Mouse (Mus musculus): ENCODE results near the gene Srpr.

Srpr gene

DNA sequence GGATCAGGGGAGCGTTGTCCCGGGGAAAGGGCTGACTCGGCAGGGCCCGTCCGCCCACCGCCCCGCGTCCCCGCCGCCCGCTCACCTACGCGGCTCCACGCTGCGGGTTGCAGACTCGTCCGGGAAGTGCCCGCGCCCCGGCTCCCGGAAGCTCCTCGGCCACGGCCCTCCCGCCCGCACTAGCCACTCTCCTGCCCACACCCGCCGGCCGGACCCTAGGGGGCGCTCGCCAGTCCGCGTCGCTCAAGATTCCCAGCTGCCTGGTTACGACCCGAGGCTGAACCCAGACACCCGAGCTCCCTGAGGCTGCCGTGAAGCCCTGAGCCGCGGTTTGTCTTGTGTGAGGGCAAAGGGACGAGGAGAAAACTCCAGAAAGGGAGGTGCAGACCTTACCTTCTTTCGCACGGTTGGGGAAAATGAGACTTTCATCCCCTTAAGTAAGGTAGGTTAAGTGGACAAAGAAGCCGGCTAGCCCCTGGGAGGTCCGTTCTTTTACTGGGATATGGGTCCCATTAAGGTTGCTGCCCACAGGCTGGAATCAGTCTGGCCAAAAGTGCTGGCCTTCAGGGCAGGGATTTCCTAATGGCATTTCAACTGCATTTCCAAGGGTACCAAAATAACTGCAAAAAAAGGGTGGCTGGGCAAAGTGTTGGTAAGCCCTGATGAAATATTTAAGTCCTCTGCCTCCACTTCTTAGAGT lies at the start of gene Srpr, which contains the start of gene Tirap:
Srpr (plus strand) TSS at position 404 of the 700 bp plus-strand sequence.
Tirap (minus strand) TSS at position 520 of the 700 bp plus-strand sequence.
- peak; percentile 90 for DNase-seq

DNA sequence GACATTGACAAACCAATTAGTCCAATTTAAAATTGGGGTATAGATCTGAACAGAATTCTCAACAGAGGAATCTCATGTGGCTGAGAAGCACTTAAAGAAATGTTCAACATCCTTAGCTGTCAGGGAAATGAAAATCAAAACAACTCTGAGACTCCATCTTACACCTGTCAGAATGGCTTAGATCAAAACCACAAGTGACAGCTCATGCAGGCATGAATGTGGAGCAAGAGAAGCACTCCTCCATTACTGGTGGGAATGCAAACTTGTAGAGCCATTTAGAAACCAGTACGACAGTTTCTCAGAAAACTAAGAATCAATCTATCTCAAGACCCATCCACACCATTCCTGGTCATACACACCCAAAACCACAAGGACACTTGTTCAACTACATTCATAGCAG lies 47.1 kb upstream of the Srpr start:
- DNase-seq: no peak

DNA sequence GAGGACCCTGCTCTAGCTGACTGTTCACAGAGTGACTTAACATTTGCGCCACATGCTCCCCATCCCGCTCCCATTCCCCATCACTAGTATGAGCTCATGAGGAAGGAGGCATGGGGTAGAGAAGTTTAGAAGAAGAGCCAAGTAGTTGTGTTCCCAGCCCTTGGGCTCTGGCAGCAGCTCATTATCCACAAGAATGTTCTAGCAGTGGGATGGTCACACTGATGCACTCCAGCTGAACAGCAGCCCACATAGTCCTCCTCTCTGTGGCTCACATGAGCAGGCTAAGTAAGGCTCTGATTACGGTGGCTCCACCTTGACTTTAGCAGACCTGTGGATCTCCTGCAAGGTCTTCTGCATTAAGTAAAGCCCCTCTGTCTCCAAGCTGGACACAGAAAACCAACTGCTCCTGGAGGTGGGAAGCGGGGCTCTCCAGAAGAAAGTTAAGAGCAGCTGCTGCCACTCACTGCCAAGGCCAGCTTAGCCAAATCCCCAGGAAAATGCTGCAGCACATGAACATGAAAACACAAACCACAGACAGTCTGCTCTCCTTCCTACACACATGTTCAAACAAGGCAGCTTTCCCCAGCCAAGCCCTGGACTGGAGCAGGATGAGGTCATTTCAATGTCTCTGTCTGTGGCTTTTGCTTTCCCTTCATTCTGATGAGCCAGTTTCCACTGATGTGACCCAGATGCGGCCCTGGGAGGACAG lies 43.8 kb upstream of the Srpr start:
- no peak for DNase-seq

DNA sequence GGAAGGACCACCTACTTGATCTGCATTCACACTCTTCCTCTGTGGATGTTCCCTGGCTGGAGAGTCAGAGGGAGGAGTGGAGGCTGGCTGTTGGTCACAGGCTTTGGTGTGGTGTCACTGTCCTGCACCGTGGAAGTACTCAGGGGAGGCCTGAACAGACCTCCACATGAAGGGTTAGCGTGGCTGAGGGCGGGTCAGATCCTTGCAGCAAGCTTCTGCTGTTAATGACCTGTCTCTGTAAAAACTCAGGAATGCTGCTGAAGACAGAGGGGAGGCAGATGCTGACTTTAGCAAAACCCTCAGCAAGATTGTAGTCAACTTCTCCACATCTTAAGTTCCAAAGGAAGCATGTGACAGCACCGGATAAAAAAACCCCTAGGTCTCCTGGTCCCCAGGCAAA lies 43.1 kb upstream of the Srpr start:
- no peak for DNase-seq

DNA sequence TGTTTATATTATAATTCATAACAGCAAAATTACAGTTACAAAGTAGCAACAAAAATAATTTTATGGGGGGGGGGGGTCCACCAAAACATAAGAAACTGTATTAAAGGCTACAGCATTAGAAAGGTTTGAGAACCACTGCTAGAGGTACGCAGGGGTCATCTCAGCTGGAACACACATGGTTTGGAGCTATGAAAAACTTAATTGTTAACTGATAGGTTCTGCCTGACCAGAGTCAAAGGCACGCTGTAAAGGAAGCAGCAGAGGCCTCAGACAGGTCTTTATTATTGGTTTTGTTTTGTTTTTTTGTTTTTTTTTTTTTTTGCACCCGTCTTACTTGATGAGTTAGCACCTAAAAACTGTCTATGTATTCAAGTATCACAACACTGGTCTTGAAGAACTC lies 41.5 kb upstream of the Srpr start:
- no peak for DNase-seq

DNA sequence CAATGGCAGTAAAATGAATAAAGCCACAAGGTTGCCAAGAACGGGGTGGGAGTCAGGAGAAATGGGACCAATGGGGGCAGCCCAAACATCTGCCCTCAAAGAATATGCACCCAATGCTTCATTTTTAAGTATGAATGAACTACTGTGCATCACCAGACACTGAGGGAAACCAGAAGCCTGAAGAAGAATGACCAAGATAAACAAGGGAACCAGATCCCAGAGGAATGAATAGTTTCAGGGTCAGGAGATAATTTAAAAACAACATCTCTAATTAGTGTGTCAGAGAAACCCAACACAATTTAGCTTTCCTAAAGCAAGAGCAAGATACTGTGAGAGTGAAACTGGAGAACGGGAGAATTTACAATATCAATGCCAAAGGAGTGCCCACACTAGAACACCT lies 39.3 kb upstream of the Srpr start:
- DNase-seq: no peak

DNA sequence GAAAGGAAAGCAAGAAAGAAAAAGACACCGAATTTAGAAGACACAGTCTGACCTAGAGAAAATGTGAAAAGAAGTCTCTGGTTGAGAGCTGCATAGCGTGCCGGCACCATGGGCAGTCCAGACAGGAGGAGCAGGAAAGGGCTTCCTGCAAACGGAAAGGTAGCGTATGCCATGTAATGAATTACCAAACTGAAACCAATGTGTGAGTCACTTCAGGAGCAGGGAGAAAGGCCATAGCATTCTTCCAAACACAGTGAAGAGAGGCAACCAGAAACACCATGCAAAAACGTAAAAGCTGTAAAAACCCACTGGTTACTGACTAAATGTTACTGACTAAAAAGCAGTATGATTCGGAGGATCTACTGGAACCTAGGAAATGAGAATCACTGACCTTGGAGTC lies 38.3 kb upstream of the Srpr start:
- no peak for DNase-seq

DNA sequence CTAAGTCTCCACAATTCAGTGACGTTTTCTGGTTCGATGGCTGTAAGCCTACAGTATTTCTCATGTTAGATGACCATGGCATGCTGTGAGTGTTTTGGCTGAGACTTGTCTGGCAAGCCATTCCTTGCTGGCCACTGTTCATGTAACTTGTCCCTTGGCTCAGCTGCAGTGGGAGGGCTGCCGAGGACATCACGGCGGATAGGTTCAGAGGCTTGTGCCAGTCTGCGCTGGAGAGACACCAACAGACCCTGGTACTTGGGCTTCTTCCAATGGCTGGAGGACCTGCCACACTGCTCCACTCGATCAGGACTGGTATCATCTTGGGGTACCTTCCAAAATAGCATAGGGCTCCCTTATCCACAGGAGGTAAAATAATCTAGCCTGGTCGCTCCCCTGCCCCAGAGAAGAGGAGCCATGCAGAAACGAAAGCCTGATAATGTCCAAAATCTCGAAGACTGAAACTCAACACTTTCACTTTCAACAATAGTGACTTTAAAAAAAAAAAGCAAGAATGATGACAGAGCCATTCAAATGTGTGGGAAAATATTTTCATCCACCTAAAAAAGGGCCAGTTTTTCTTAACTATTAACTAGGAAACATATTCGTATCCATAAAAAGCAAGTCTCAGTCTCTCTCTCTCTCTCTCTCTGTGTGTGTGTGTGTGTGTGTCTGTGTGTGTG lies 36.8 kb upstream of the Srpr start:
- no peak for DNase-seq

DNA sequence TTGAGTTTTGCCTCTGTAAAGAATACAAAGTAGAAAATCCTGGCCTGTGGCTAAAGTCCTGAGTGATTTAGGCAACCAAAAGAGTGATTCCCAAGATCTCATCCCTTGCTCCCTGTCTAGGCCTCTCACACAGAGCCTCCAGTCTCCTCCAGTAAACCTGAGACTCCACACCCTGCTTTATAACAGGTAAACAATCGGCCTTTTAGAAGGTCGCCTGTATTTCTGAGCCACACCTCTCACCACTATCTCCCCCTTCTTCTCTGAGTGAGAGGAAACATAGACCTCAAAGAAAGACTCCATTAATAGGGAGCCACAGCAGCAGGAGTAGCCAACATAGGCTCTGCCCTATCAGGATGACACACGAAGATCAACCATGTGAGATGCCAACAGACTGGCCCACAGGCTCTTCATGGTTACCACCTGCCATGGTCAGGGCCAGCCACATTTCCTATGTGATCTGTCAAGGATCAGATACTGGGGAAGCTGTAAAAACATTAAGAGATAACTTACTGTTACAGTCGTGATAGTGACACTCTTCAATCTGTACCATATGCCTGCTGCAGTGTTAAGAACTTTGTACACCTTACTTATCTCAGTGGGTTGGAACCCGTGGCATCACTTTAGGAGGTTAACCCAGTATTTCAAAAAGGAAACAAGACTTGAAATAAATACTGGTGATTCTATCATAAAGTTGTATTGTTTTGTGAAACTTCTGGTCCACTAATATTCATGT lies 35.7 kb upstream of the Srpr start:
- no peak for DNase-seq

DNA sequence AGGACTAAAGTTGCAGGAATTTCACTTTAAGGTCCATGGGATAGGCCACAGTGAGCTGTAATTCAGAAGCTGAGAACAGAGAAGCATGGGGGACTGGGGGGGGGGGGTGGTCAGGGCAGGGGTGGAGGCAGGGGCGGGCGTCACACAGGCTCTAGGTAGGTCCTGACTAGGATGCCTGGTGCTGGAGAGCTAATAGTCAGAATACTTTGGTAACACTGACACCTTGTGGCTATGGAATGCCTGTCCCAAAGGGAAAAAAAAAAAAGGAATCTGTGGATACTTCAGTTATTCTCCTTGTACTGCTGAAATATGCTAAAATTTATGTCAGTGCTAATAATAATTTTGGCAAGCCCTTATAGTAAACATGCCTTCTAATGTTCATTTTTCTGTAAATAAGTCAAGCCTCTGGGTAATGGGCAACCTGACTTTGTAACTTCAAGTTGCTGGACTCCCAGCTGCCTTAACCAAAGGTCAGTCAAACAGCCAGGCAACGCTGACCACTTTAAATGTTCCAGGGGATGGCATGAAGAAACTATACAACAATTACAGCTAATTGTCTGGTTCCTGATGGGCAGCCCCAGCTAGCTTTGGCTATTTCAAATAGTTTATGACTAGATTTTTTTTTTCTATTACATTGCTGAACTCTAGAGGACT lies 33.7 kb upstream of the Srpr start:
- no peak for DNase-seq

DNA sequence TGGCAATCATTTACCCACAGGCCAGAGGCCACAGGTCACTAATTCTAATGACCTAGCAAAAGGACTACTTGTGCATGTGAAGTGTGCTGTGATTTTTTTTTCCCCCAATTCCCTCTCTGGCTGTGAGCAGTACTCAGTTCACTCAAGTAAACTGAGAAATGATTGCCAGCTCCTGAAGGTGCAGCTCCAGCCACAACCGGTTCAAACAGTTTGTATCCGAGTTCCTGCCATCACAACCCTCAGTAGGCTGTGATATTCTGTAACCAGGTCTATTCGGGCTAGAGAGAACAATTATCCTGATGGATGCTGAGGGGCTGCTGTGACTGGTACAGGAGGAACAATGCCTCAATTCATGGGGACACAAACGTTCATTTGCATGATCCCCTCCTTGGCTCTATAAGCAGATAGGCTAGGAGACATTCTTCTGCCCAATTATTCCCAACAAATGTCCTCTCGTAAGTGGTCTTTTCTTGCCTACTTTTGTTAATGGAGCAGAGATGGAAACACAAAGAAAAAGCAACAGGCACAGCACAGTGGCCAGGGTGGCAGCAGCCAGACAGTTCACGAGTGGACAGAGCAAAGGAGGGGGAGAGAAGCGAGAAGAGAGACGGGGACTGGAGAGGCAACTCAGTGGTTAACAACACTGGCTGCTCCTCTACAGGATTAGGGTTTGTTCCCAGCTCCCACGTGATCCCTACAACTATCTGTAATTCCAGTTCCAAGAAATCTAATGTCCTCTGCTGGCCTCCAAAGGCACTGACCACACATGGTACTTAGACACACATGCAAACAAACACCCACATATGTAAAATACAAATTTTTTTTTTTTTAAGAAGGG lies 33.0 kb upstream of the Srpr start:
- DNase-seq: no peak

DNA sequence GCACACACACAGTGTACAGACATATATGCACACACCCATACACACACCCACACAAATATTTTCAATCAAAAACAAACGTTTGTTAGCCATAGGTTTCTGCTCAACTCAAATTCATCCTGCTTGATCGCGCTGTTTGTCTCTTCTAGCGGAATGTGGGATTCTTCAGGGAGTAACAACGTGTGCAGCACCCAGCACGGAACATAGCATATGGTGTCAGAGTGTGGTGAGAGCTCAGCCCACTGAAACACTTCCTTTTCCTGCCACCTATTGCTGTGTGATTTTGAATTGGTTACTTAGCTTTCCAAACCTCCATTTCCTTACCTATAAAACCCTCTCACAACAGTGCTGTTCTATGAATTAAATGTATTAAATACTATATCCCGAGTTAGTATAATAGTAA lies 29.9 kb upstream of the Srpr start:
- no peak for DNase-seq

DNA sequence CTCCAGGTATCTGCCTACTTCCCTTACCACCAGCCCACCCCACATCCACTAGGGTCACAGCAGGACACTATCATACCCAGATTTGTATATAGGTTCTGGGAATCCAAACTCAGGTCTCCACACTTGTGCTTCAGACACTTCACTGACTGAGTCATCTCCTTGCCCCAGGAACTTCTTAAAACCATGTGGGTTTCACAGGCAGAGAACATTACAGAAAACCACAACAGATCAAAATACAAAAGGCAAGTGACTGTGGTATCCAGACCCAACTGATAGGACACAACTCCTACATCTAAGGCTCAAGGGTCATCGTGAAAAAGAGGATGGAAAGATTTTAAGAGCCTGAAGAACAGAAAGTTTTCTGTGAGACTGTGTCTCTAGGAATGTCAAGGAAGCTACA lies 26.6 kb upstream of the Srpr start:
- no peak for DNase-seq

DNA sequence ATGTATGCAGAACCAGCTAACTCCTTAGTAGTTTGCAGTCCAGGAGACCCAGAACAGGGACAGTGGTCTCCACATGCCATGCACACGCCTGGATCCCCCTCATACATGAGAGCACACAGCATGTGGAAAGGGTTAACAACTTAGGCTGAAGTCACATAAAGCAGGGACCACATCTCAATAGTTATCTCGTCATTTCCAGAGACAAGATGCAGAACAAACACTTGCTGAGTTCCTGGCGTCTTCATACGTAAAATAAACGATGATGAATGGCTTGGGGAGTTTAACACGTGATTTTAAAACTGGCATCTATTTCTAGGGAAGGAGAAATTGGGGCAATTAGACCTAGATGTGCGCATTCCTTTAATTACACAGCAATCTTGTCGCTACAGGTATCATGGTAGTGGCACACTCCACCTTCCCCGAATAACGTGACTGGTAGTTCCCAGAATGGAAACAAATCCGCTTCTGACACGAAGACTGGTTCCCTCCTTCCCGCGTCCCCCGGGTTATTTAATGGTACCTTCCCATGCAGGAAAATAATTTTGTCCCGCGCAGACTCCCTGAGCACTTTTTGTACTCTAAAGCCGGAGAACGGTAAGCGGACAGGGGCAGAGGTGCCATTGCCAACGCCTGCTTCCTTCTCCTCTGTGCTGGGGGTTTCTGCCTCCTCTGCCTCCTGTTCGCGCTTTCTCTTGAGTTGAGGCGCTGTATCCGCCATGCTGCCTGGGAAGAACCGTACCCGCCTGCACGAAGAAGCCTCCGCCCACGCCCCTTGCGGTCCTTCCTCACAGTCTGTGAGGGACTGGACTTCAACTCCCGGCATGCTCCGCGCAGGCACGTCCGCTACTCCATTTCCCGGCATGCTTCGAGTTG lies 24.5 kb upstream of the Srpr start, which contains the start of gene Dcps:
Dcps (minus strand) TSS at position 811 of the 873 bp plus-strand sequence.
- peak; percentile 98 for DNase-seq

DNA sequence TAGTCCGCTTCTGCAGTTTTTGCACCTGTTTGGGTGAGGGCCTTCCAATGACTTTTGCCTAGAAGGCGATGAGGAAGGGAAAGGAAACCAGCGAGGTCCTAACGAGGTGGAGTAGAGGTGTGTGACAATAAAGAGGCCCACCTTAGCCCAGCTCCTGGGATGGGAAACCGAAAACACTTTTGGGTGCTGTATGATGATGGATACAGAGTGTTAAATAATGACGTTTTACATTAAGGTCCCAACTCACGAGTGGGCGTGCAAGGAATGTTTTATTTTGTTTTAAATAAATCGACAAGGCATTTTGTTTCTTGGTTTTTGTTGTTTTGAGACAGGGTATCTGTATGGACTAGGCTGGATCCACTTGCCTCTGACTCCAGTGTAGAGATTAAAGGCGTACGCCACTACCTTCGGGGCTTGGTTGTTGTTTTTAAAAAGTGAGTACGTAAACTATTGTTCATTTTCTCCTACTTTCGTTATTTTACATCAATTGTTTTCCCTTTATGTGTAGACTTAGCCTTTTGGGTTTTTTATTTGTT lies 23.8 kb upstream of the Srpr start:
- no peak for DNase-seq

DNA sequence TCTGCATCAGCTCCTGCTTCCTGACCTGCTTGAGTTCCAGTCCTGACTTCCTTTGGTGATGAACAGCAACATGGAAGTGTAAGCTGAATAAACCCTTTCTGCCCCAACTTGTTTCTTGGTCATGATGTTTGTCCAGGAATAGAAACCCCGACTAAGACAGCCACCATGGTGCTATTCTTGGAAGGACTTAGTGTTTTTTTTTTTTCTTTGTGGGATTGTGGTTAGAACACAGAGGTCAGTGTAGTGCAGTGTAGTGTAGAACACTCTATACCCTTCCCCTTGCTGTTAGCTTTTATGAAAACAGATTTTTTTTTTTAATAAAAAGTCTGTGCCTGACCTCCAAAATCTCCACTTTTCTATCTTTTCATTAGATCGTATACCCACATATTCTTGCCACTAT lies 17.1 kb upstream of the Srpr start:
- no peak for DNase-seq

DNA sequence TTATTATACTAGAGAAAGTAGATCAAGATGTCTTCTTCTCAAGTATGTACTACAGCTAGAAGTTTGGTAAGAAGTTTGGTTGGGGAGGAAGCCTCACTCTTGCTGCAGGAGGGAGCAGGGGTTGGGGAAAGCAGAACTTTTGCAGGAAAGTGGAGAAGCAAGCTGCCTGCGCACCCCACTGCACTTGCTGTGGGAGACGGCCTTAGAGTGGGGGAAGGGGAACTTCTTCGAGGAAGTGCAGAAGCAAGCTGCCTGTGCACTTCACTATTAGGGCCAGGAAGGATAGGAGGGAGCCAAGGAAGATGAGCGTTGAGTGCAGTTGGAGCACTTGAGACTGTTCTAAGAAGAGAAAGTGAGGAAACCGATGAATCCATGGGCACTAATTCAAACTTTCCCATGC lies 16.6 kb upstream of the Srpr start:
- no peak for DNase-seq

DNA sequence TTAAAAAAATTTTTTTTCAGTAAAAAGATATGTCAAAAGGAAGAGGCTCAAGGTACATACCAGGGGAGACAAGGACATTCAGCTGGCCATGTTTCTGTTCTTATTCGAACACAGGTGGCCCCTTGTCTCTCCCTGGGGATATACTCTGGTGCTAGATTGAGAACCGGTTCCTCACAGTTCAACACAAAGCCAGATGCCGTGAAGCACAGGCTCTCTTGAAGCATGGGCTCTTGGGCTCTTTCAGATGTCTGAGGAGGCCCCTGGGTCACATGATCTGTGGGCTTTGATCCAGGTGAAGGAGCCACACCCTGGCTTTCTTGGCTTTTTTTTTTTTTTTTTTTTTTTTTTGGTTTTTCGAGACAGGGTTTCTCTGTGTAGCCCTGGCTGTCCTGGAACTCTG lies 13.5 kb upstream of the Srpr start:
- DNase-seq: no peak

DNA sequence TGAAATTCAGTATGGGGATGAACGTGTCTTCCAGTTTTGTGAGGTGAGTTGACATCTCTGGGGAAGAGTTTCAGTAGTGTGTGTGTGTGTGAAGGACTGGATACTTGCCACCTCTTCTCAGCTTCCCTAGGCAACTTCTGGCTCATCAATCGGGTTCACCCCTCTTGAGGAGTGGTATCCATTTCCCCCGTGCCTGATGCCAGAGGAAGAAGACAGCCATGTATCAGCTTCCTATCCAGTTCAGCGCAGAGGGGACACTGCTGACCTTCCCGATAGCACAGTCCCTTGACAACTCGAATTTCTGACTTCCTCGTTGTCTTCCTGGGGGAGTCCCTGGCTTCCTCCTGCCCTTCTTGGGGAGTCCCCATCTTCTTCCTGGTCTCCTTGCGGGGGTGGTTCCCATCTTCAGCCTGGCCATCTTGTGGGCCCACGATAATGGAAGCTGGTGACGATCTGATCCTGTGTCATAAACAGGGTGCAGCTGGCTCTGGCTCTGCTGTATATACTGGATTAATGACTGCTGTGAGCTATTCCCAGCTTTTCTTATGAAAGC lies 12.5 kb upstream of the Srpr start:
- DNase-seq: no peak

DNA sequence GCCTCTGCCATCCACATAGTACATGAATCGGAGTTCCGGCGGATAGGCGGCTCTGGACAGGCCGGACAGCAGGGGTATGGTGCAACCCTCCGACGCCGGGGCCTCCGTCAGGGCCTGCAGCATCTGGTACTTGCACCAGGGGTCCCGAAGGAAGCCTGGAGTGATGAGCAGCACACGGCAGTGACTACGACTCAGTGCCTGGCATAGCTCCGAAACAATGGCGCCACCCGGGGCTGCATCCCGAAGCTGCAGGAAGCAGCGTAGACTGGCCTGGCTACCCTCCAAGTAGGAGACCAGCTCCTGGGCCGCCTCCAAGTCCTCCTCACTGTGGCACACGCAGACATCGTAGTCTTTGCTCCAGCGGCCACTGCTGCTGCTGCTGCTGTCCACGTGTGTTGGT lies 11.3 kb upstream of the Srpr start:
- DNase-seq: no peak
